Mouse (Mus musculus): ENCODE data around the gene Lgr4. TPM values are rescaled to one million over a fixed set of nuclear protein-coding genes. Genes with fewer than 3 reads are reported as not detected.

The Lgr4 gene
- polyA plus RNA-seq, 1 experiment = 6.7 TPM

GRCm38 (mm10) chr2:109958692-109959406 is 41.4 kb downstream of the Lgr4 start:
- no peaks in the 10 kb centered on the region for H3K36me3 ChIP-seq (ENCODE audit: control insufficient read depth, insufficient read depth)
- peak; percentile 88 for TF ChIP-seq CEBPB (IDR thresholded peaks at IDR 0.05; ENCODE audit: low read depth)
- TF ChIP-seq FOSL1 (IDR thresholded peaks at IDR 0.05; ENCODE audit: insufficient read depth, low read length, poor library complexity, severe bottlenecking) = peak; percentile 65
- no peak for TF ChIP-seq CTCF (IDR thresholded peaks at IDR 0.05; ENCODE audit: control insufficient read depth, insufficient read depth, insufficient read length)

GRCm38 (mm10) chr2:109959407-109960075 is 42.1 kb downstream of the Lgr4 start:
- TF ChIP-seq CTCF (IDR thresholded peaks at IDR 0.05; ENCODE audit: control insufficient read depth, insufficient read depth, insufficient read length) (no peak), CEBPB (IDR thresholded peaks at IDR 0.05; ENCODE audit: low read depth) (no peak), MYOG (IDR thresholded peaks at IDR 0.05; ENCODE audit: control insufficient read depth, extremely low read depth, insufficient read length) (no peak), MAX (IDR thresholded peaks at IDR 0.05) (no peak), FOSL1 (IDR thresholded peaks at IDR 0.05; ENCODE audit: insufficient read depth, low read length, poor library complexity, severe bottlenecking) (no peak), MYOD1 (IDR thresholded peaks at IDR 0.05; ENCODE audit: control insufficient read depth, insufficient read length, low read depth) (no peak), USF1 (IDR thresholded peaks at IDR 0.05; ENCODE audit: low read depth) (no peak)
- Histone ChIP-seq H3K27me3 (ENCODE audit: control insufficient read depth, insufficient read depth, insufficient read length) (no peaks in the 10 kb centered on the region), H3ac (ENCODE audit: control insufficient read depth, insufficient read length, low read depth) (no peak overlapping the region), H3K36me3 (ENCODE audit: control insufficient read depth, insufficient read depth) (no peaks in the 10 kb centered on the region), H3K79me3 (ENCODE audit: low read depth) (peaks cover 15% of the 10 kb centered on the region), H3K79me2 (ENCODE audit: control insufficient read depth, insufficient read depth) (peaks cover 45% of the 10 kb centered on the region), H3K4me3 (ENCODE audit: insufficient read depth, poor library complexity, severe bottlenecking) (no peak overlapping the region)

More at GRCm38 (mm10) chr2:109958692-109959406, 41.4 kb downstream of the Lgr4 start:
- Histone ChIP-seq H3K79me3 (ENCODE audit: low read depth) (peaks cover 15% of the 10 kb centered on the region), H3K4me3 (ENCODE audit: insufficient read depth, poor library complexity, severe bottlenecking) (no peak overlapping the region), H3ac (ENCODE audit: control insufficient read depth, insufficient read length, low read depth) (no peak overlapping the region), H3K79me2 (ENCODE audit: control insufficient read depth, insufficient read depth) (peaks cover 40% of the 10 kb centered on the region), H3K27me3 (ENCODE audit: control insufficient read depth, insufficient read depth, insufficient read length) (no peaks in the 10 kb centered on the region)

- H3ac ChIP-seq (ENCODE audit: control insufficient read depth, insufficient read length, low read depth) = no peak overlapping the region
- H3K4me3 ChIP-seq (ENCODE audit: insufficient read depth, poor library complexity, severe bottlenecking) = no peak overlapping the region
- H3K27me3 ChIP-seq (ENCODE audit: control insufficient read depth, insufficient read depth, insufficient read length) = no peaks in the 10 kb centered on the region
- TF ChIP-seq CEBPB (IDR thresholded peaks at IDR 0.05; ENCODE audit: low read depth) = no peak
- TF ChIP-seq USF1 (IDR thresholded peaks at IDR 0.05; ENCODE audit: low read depth) = no peak
- peak; percentile 23 for TF ChIP-seq MYOD1 (IDR thresholded peaks at IDR 0.05; ENCODE audit: control insufficient read depth, insufficient read length, low read depth)
- H3K79me3 ChIP-seq (ENCODE audit: low read depth) = peaks cover 13% of the 10 kb centered on the region
- peaks cover 50% of the 10 kb centered on the region for H3K79me2 ChIP-seq (ENCODE audit: control insufficient read depth, insufficient read depth)
- H3K36me3 ChIP-seq (ENCODE audit: control insufficient read depth, insufficient read depth) = no peaks in the 10 kb centered on the region
These were observed 42.8 kb downstream of the Lgr4 start for GRCm38 (mm10) chr2:109960246-109960645.

DNA sequence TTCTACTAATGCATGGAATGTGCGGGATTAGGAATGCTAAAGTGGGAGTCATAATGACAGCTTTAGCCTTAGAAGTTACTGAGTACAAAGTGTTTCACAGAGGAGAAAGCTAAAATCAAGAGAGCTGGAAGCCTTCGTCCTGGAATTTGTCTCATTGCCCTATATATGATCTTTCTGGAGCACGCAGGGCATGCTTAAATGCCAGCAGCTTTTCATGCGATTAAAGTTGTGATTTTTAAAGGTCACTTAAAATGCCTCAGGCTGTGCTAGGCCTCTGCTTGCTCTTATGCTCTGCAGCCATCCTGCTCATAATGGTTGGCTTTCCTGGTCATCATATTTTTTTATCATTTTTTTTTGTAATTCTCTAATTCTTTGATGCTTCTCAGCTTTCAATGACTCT is 43.7 kb downstream of the Lgr4 start:
- no peak for TF ChIP-seq FOSL1 (IDR thresholded peaks at IDR 0.05; ENCODE audit: insufficient read depth, low read length, poor library complexity, severe bottlenecking)
- no peak for TF ChIP-seq CEBPB (IDR thresholded peaks at IDR 0.05; ENCODE audit: low read depth)
- no peak for TF ChIP-seq MYOG (IDR thresholded peaks at IDR 0.05; ENCODE audit: control insufficient read depth, extremely low read depth, insufficient read length)
- TF ChIP-seq USF1 (IDR thresholded peaks at IDR 0.05; ENCODE audit: low read depth) = no peak
- no peak for TF ChIP-seq MYOD1 (IDR thresholded peaks at IDR 0.05; ENCODE audit: control insufficient read depth, insufficient read length, low read depth)
- TF ChIP-seq MAX (IDR thresholded peaks at IDR 0.05) = no peak
- no peak for TF ChIP-seq CTCF (IDR thresholded peaks at IDR 0.05; ENCODE audit: control insufficient read depth, insufficient read depth, insufficient read length)
- H3ac ChIP-seq (ENCODE audit: control insufficient read depth, insufficient read length, low read depth) = no peak overlapping the region
- peaks cover 59% of the 10 kb centered on the region for H3K79me2 ChIP-seq (ENCODE audit: control insufficient read depth, insufficient read depth)
- no peak overlapping the region for H3K4me3 ChIP-seq (ENCODE audit: insufficient read depth, poor library complexity, severe bottlenecking)
- peaks cover 11% of the 10 kb centered on the region for H3K79me3 ChIP-seq (ENCODE audit: low read depth)
- no peaks in the 10 kb centered on the region for H3K27me3 ChIP-seq (ENCODE audit: control insufficient read depth, insufficient read depth, insufficient read length)
- H3K36me3 ChIP-seq (ENCODE audit: control insufficient read depth, insufficient read depth) = no peaks in the 10 kb centered on the region

- Histone ChIP-seq H3ac (ENCODE audit: control insufficient read depth, insufficient read length, low read depth) (no peak overlapping the region), H3K27me3 (ENCODE audit: control insufficient read depth, insufficient read depth, insufficient read length) (no peaks in the 10 kb centered on the region), H3K36me3 (ENCODE audit: control insufficient read depth, insufficient read depth) (no peaks in the 10 kb centered on the region), H3K79me2 (ENCODE audit: control insufficient read depth, insufficient read depth) (peaks cover 59% of the 10 kb centered on the region), H3K79me3 (ENCODE audit: low read depth) (peaks cover 6% of the 10 kb centered on the region), H3K4me3 (ENCODE audit: insufficient read depth, poor library complexity, severe bottlenecking) (no peak overlapping the region)
- no peak for TF ChIP-seq CTCF (IDR thresholded peaks at IDR 0.05; ENCODE audit: control insufficient read depth, insufficient read depth, insufficient read length)
These were observed 46.3 kb downstream of the Lgr4 start for GRCm38 (mm10) chr2:109963591-109964258.
